ENCODE assay signal across 20 mouse cellular contexts in the genomic region with DNA sequence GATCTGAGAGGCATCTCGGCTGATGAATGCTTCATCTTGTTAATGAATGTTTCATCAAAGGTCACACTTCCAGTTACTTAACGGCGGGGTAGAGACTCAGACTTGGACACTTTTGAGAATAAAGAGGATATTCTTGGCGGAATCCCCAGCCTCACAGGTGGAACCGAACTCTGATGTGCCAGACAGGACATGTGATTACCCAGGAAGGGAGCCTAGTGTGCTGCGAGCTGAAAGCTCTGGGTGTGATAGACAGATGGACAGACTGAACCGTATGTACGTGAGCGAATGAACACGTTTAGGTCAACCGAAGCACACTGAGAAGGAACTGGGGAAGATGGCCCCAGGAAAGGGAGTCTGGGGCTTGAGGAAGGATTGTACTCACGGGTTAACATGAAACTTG.
"Had no signal": no experiment of that assay in that cellular context is flagged by ENCODE, and none has a peak within 500 bp of the region (broad histone marks: within the 10 kb centered on the region; RNA-seq: fewer than 3 reads in every experiment).

No protein-coding gene starts in this region.

- H3K4me2 ChIP-seq: limb, embryonic 12.5 days; limb, embryonic 15.5 days; liver, embryonic 11.5 days; lung, embryonic 14.5 days; midbrain, embryonic 12.5 days; midbrain, embryonic 15.5 days; neural tube, embryonic 12.5 days; neural tube, embryonic 15.5 days; stomach, embryonic 15.5 days had no signal

- H3K4me1 ChIP-seq: limb, embryonic 15.5 days; midbrain, embryonic 12.5 days; midbrain, embryonic 15.5 days; neural tube, embryonic 12.5 days; stomach, embryonic 15.5 days had no signal

- DNase-seq: kidney, postnatal 10 days; kidney, postnatal 4 days; left cerebral cortex, postnatal 4 days; liver, postnatal 0 days; lung, embryonic 14.5 days; right cerebral cortex, adult 18-20 months; right cerebral cortex, postnatal 14 days; right cerebral cortex, postnatal 4 days; thymus, postnatal 25 days had no signal

- H3K36me3 ChIP-seq: limb, embryonic 12.5 days; limb, embryonic 15.5 days; midbrain, embryonic 12.5 days; midbrain, embryonic 15.5 days; neural tube, embryonic 12.5 days; neural tube, embryonic 15.5 days; stomach, embryonic 15.5 days had no signal

- H3K27ac ChIP-seq: limb, embryonic 12.5 days; limb, embryonic 15.5 days; liver, embryonic 14.5 days; macrophage; midbrain, embryonic 12.5 days; midbrain, embryonic 15.5 days; neural tube, embryonic 12.5 days; neural tube, embryonic 15.5 days; stomach, embryonic 15.5 days had no signal

- H3K9ac ChIP-seq: limb, embryonic 12.5 days; limb, embryonic 15.5 days; liver, embryonic 14.5 days; liver, postnatal 0 days; lung, embryonic 14.5 days; midbrain, embryonic 12.5 days; midbrain, embryonic 15.5 days; neural tube, embryonic 12.5 days; neural tube, embryonic 15.5 days; stomach, embryonic 15.5 days had no signal

- H3K4me3 ChIP-seq: limb, embryonic 12.5 days; limb, embryonic 15.5 days; midbrain, embryonic 12.5 days; midbrain, embryonic 15.5 days; neural tube, embryonic 12.5 days; neural tube, embryonic 15.5 days; stomach, embryonic 15.5 days had no signal

- H3K27me3 ChIP-seq: limb, embryonic 12.5 days; limb, embryonic 15.5 days; midbrain, embryonic 12.5 days; midbrain, embryonic 15.5 days; neural tube, embryonic 12.5 days; neural tube, embryonic 15.5 days; stomach, embryonic 15.5 days had no signal

- ATAC-seq: liver, postnatal 0 days; lung, postnatal 0 days; midbrain, embryonic 15.5 days had no signal

- H3K9me3 ChIP-seq: limb, embryonic 12.5 days; limb, embryonic 15.5 days; midbrain, embryonic 12.5 days; midbrain, embryonic 15.5 days; neural tube, embryonic 12.5 days; neural tube, embryonic 15.5 days; stomach, embryonic 15.5 days had no signal
